Mouse (Mus musculus) spleen, postnatal 10 days (tissue): ENCODE measurements around the gene Matk.
A peak's percentile ranks its signal among the peaks of the same experiment; 100 is the strongest.
"Not testable (repeated sequence)": the region's sequence is repeated elsewhere in the genome, so short reads cannot be mapped to it uniquely, and the experiment has no call there.

Source experiments
- DNase-seq, 2 experiments: peaks; one replicate each; pipeline ENCODE4 v3.0.0; 2021 to 2022; ENCODE audit warnings: low spot score in 2 of 2

Gene Matk

GRCm38 (mm10) chr10:81252424-81253419 lies at the start of gene Matk:
Gene Matk, plus strand, starts transcription at chr10:81252935.
- DNase-seq, result peak in 1 of 2 experiments; percentile 50

GRCm38 (mm10) chr10:81202978-81203720 lies 49.6 kb upstream of the Matk start:
- DNase-seq, result no peak

- no peak for DNase-seq
Measured at GRCm38 (mm10) chr10:81204137-81204536, 48.6 kb upstream of the Matk start.

- DNase-seq, result peak in 1 of 2 experiments; percentile 46
Measured at GRCm38 (mm10) chr10:81210154-81210553, 42.6 kb upstream of the Matk start.

GRCm38 (mm10) chr10:81216260-81216659 lies 36.5 kb upstream of the Matk start:
- DNase-seq, result no peak

GRCm38 (mm10) chr10:81216810-81217209 lies 35.9 kb upstream of the Matk start:
- DNase-seq, result no peak

- DNase-seq, result peak in 1 of 2 experiments; percentile 67
Measured at GRCm38 (mm10) chr10:81217267-81217666, 35.5 kb upstream of the Matk start.

GRCm38 (mm10) chr10:81217964-81218363 lies 34.8 kb upstream of the Matk start:
- DNase-seq, result peak; percentile 74 to 87

GRCm38 (mm10) chr10:81221402-81222015 lies 31.2 kb upstream of the Matk start:
- no peak for DNase-seq

GRCm38 (mm10) chr10:81223731-81224130 lies 29.0 kb upstream of the Matk start:
- not testable (repeated sequence) for DNase-seq

- no peak for DNase-seq
Measured at GRCm38 (mm10) chr10:81229735-81230437, 22.8 kb upstream of the Matk start.

GRCm38 (mm10) chr10:81230438-81231332 lies 22.1 kb upstream of the Matk start, which contains the start of gene Atcay:
Gene Atcay, minus strand, starts transcription at chr10:81230833.
- no peak for DNase-seq

- no peak for DNase-seq
Measured at GRCm38 (mm10) chr10:81231436-81231835, 21.3 kb upstream of the Matk start.

- peak; percentile 74 to 94 for DNase-seq
Measured at GRCm38 (mm10) chr10:81232580-81233225, 20.0 kb upstream of the Matk start, which contains the start of gene Zfr2. Gene Zfr2, plus strand, starts transcription at chr10:81233155.

- DNase-seq, result no peak
Measured at GRCm38 (mm10) chr10:81233226-81233585, 19.5 kb upstream of the Matk start.

- no peak for DNase-seq
Measured at GRCm38 (mm10) chr10:81234206-81234605, 18.5 kb upstream of the Matk start.

GRCm38 (mm10) chr10:81236471-81237268 lies 16.1 kb upstream of the Matk start:
- DNase-seq, result no peak

GRCm38 (mm10) chr10:81238618-81239017 lies 14.1 kb upstream of the Matk start:
- DNase-seq, result no peak

- DNase-seq, result peak in 1 of 2 experiments; percentile 83
Measured at GRCm38 (mm10) chr10:81240876-81241275, 11.9 kb upstream of the Matk start.
